Mouse (Mus musculus) erythroblast, adult 5-6 weeks (primary cell): ENCODE results near the gene H2afx. TPM values are rescaled to one million over a fixed set of nuclear protein-coding genes. Genes with fewer than 3 reads are reported as not detected.
"Not testable (repeated sequence)": the region's sequence is repeated elsewhere in the genome, so short reads cannot be mapped to it uniquely, and the experiment has no call there.

Experiments
- ATAC-seq: replicated peaks from 2 replicates; pipeline ENCODE4 v1.8.0; 2016; ENCODE audit warnings: moderate number of reproducible peaks, mild to moderate bottlenecking, moderate TSS enrichment, inconsistent platforms; ENCODE audit not compliant: poor library complexity, low FRiP score, severe bottlenecking
- total RNA-seq, 2 experiments: library from RNA; stranded (forward) in 1 of 2; stranded (reverse) in 1 of 2; fragments of 150-400 nt in 1 of 2; fragments of 200-764, 138-1000 nt in 1 of 2; gene quantifications; 2 replicates each; pipeline versions ENCODE4 v1.2.3 to v1.2.4; 2015 to 2017; ENCODE audit warnings: low replicate concordance in 2 of 2

H2afx gene
- total RNA-seq, 2 experiments from 2014 or later = 45.2 to 219 TPM

DNA sequence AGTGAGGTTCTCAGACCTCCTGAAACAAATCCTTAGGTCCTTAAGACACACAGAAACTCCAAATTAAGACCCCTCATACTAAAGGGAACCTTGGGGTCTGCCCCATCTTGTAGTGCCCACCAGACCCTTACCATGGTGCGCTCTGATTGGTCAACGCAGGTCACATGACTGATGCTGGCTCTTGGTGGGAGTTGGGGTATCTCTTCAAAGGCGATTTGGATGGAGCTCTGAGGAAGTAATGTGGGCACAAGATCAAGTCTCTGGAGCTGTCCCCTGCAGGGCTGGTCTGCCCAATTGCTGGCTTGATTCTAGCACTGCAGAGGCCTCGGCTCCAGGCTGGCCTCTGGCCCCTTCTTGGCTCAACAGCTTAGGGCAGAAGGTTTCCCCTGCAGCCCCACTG lies 17.0 kb upstream of the H2afx start:
- ATAC-seq = no peak

DNA sequence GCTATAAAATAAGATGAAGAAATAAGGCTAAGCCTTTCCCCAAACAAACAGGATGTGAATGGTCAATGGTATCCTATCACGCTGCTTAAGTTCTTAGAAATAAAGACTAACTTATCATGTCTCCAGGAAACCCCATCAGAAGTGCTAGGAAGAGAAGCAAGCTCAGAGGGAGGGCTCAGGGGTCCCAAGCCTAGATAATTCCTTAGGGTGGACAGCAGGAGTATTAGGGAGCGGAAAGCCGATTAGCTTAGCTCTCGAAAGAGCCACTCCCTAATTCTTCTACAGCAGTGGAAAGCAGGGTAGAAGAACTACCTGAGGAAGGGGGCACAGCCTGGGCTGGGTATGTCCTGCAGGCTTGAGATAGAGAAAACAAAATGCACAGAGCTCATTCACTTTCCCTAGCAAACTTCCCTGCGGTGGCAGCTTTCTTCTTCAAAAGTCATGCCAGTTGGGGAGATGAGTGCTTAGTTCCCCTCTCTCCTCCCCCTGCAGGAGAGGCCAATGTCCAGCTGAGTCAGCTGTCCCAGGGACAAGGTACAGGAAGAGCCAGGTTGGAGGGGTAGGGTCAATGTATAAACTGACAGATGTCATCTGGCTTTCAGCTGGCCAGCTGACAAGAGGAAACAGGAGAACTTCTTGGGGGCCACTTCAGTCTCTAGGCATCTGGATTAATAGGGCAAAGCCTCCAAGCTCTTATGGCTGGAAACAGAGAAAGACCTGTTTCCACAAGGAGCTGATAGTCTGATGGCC lies 16.2 kb upstream of the H2afx start:
- ATAC-seq = no peak

GRCm38 (mm10) chr9:44318826-44319095 lies 15.7 kb upstream of the H2afx start:
- no peak for ATAC-seq

- ATAC-seq = peak; percentile 28
Measured at GRCm38 (mm10) chr9:44319105-44319886, 15.2 kb upstream of the H2afx start.

GRCm38 (mm10) chr9:44319887-44320798 lies 14.4 kb upstream of the H2afx start, which contains the start of gene C2cd2l:
Gene C2cd2l (minus strand): TSS chr9:44320285.
- ATAC-seq = peak; percentile 88

GRCm38 (mm10) chr9:44320799-44321133 lies 13.7 kb upstream of the H2afx start:
- no peak for ATAC-seq

GRCm38 (mm10) chr9:44323656-44324055 lies 10.8 kb upstream of the H2afx start:
- not testable (repeated sequence) for ATAC-seq

DNA sequence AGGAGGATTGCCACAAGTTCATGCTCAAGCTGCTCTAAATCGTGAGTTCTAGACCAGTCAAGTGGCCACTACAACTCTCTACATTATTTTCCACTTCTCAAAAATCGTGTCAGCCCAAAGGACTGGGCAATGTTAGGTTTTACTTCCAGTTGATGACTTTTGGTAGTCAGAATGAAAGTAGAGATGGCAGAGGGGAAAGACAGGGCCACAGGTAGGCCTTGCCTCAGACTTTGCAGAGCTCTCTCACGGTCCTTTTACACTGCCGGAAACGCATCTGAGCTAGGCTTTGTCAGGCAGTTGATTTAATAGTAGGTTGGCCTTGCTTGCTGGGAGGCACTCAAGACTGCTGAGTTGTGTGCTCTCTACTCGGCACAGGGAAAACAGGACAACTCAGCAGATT lies 10.3 kb upstream of the H2afx start:
- no peak for ATAC-seq

DNA sequence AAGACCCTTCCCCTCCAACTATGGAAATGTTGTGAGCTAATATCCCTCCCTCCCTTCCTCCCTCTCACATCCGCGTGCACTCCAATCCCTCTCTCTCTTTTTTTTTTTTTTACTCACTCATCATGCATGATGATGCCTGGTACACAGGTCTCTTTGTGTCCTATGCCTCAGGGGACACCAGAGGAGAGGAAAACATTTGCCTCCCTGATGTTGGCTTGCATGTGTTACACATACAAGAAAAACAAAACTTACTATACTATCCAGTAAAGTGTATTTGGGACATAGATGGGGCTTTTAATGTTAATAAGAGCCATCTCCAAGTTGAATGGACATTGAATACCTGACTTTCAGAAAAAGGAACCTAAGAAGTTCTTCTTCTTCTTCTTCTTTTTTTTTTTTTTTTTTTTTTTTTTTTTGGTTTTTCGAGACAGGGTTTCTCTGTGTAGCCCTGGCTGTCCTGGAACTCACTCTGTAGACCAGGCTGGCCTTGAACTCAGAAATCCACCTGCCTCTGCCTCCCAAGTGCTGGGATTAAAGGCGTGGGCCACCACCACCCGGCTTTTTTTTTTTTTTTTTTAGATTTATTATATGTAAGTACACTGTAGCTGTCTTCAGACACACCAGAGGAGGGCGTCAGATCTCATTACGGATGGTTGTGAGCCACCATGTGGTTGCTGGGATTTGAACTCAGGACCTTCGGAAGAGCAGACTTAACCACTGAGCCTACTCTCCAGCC lies 9.3 kb upstream of the H2afx start:
- ATAC-seq = not testable (repeated sequence)

DNA sequence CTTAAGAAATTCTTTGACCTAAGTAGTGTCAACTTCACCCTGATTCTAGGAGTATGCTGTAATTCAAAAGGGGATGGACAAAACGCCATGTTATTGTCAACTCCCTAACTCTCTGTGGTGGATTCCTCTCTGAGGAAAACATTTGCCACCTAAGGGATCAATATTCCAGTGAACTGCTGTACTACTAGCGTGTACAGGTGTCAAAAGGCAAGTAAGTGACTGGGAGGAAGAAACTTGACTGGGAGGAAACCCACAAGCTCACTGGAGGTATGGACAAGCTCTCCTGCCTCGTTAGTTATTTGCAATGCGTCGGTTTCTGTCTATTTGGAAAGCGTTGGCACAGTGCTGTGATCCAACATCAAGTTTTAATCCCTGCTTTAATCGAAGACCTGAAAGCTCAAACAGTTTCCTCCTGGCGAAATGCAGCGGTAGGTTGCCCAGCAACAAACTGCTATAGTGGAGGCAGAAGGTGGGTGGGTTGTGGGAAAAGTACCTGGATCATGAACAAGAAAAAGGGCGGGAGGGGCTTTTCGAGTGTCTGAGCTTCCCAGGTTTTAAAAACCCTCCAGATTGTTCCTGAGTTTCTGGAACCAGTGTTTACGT lies 8.6 kb upstream of the H2afx start, which contains the start of gene Dpagt1:
Dpagt1 (plus strand) TSS at position 252 of the 603 bp plus-strand sequence.
- ATAC-seq = no peak

GRCm38 (mm10) chr9:44326371-44327063 lies 8.0 kb upstream of the H2afx start:
- peak; percentile 80 for ATAC-seq

GRCm38 (mm10) chr9:44327064-44327711 lies 7.3 kb upstream of the H2afx start:
- peak; percentile 42; the same call in 1 of the 2 replicates for ATAC-seq

DNA sequence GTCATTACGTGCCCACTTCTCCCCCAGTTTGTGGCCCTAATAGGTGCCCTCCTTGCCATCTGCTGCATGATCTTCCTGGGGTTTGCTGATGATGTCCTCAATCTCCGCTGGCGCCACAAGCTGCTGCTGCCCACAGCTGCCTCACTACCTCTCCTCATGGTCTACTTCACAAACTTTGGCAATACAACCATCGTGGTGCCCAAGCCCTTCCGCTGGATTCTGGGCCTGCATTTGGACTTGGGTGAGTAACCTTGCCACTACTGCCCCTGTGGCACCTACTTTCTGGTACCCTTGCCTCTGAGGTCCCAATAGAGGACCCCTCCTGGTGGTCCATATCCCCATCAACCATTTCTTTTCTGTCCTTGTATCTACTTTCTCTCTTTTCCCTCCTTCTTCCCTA lies 6.6 kb upstream of the H2afx start:
- ATAC-seq = no peak

DNA sequence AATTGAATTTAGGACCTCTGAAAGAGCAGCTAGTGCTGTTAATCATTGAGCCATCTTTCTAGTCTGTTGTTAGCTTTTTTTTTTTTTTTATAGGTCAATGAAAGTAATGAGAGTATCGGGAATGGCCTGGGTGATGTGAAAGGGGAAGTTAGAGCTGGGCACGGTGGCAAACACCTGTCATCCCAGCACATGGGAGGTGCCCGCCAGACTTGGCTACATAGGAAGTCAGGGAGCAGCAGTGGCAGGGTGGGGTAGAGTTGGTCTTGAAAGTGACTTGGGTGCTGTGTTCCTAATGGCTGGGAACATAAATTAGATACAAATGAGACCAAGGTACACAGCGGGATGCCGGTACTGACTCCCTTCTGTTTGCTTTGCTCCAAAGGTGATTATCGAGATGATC lies 3.8 kb upstream of the H2afx start:
- no peak for ATAC-seq

- ATAC-seq = no peak
Measured at GRCm38 (mm10) chr9:44332918-44333638, 1.4 kb upstream of the H2afx start.

DNA sequence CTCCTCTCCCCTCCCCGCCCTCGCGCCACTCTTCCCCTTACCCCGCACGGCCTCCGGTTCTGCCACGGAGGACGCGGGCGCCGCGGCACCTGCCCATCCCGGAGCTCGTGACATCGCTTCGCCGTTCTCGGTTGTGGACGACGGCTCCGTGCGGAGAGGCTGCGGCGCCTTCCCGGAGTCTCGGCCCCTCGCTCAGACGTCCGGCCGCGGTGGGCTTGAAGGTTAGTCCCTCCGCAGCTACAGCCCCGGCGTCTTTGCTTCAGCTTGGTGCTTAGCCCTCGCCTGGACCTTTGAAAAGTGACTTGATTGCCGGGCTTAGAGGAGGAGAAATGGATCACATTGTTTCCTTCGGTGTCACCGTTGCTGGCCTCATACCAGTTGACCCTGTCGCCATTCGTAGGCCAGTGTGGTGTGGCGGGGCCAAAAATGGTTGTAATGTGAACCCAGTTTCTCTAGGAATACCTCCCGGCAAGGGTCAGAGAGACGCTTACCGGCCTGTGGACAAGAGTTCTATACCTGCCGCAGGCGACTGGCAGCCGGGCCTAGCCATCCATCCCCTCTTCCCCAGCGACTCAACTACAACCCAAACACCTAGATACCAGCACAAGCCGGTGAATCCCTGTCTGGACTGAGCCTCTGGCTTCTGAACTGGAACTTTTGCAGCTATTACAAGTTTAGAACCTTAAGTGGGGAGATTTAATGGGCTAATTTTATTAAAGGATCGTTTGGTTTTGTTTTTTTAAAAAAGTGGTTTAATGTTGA lies 1.0 kb downstream of the H2afx start:
- ATAC-seq = peak; percentile 30

- 0 out of 2 replicates have a peak, but pooled peaks have one; percentile 7 for ATAC-seq
Measured at GRCm38 (mm10) chr9:44336093-44336406, 1.6 kb downstream of the H2afx start.
